Mouse (Mus musculus) hindbrain, embryonic 14.5 days (tissue): ENCODE results near the gene Tut1. TPM values are rescaled to one million over a fixed set of nuclear protein-coding genes. Genes with fewer than 3 reads are reported as not detected.

Experiments used
- polyA plus RNA-seq: library from polyadenylated mRNA; unstranded; fragments of >200 nt; fragmentation: Nextera tagmentation; extraction: Ambion mirVana; gene quantifications from 2 replicates; pipeline ENCODE4 v1.2.1, GENCODE M21; 2014

Tut1 gene
- polyA plus RNA-seq, 1 experiment from 2014 or later: 23.0 TPM

Other genes with a start within 250 kb of the Tut1 start
- 161 and 174 TPM in 2 replicates for gene Slc3a2, start 230.5 kb upstream of the Tut1 start, polyA plus RNA-seq
- gene Wdr74, start 218.0 kb upstream of the Tut1 start, polyA plus RNA-seq: 80.7 and 80.8 TPM in 2 replicates
- 0.84 and 0.90 TPM in 2 replicates for gene 1700092M07Rik, start 213.1 kb upstream of the Tut1 start, polyA plus RNA-seq
- gene Stx5a, start 212.4 kb upstream of the Tut1 start, polyA plus RNA-seq: 102 and 103 TPM in 2 replicates
- 120 and 125 TPM in 2 replicates for gene Nxf1, start 196.8 kb upstream of the Tut1 start, polyA plus RNA-seq
- 209 and 273 TPM in 2 replicates for gene Tmem223, start 182.9 kb upstream of the Tut1 start, polyA plus RNA-seq
- 29.3 and 37.5 TPM in 2 replicates for gene Tmem179b, start 179.4 kb upstream of the Tut1 start, polyA plus RNA-seq
- gene Taf6l, start 167.4 kb upstream of the Tut1 start, polyA plus RNA-seq: 18.7 TPM in 2 replicates
- 134 and 145 TPM in 2 replicates for gene Polr2g, start 155.3 kb upstream of the Tut1 start, polyA plus RNA-seq
- 6.8 and 7.1 TPM in 2 replicates for gene Zbtb3, start 151.3 kb upstream of the Tut1 start, polyA plus RNA-seq
- gene Ttc9c, start 134.5 kb upstream of the Tut1 start, polyA plus RNA-seq: 46.9 and 56.1 TPM in 2 replicates
- gene Hnrnpul2, start 133.8 kb upstream of the Tut1 start, polyA plus RNA-seq: 8.0 and 8.4 TPM in 2 replicates
- not detected in 2 replicates for gene AC129217.1, start 124.1 kb upstream of the Tut1 start, polyA plus RNA-seq
- 79.9 and 89.2 TPM in 2 replicates for gene Bscl2, start 116.4 kb upstream of the Tut1 start, polyA plus RNA-seq
- 508 and 520 TPM in 2 replicates for gene Gng3, start 114.7 kb upstream of the Tut1 start, polyA plus RNA-seq
- 0.82 and 1.1 TPM in 2 replicates for gene Lrrn4cl, start 103.1 kb upstream of the Tut1 start, polyA plus RNA-seq
- 129 and 131 TPM in 2 replicates for gene Ubxn1, start 82.4 kb upstream of the Tut1 start, polyA plus RNA-seq
- gene Uqcc3, start 72.9 kb upstream of the Tut1 start, polyA plus RNA-seq: 49.1 and 60.6 TPM in 2 replicates
- 33.0 and 39.9 TPM in 2 replicates for gene Lbhd1, start 70.1 kb upstream of the Tut1 start, polyA plus RNA-seq
- gene Gm49403, start 69.9 kb upstream of the Tut1 start, polyA plus RNA-seq: not detected in 2 replicates
- gene 1810009A15Rik, start 65.0 kb upstream of the Tut1 start, polyA plus RNA-seq: 42.7 and 49.2 TPM in 2 replicates
- gene Gm49416, start 64.9 kb upstream of the Tut1 start, polyA plus RNA-seq: 2.5 TPM in 1 of 2 replicates, not detected in the other
- 26.4 and 28.5 TPM in 2 replicates for gene Ints5, start 60.8 kb upstream of the Tut1 start, polyA plus RNA-seq
- 76.8 and 84.1 TPM in 2 replicates for gene Ganab, start 55.8 kb upstream of the Tut1 start, polyA plus RNA-seq
- 81.6 and 83.9 TPM in 2 replicates for gene B3gat3, start 33.5 kb upstream of the Tut1 start, polyA plus RNA-seq
- 1.4 and 1.6 TPM in 2 replicates for gene Rom1, start 24.5 kb upstream of the Tut1 start, polyA plus RNA-seq
- gene Eml3, start 24.3 kb upstream of the Tut1 start, polyA plus RNA-seq: 5.8 and 6.1 TPM in 2 replicates
- gene Mta2, start 12.0 kb upstream of the Tut1 start, polyA plus RNA-seq: 29.3 and 30.3 TPM in 2 replicates
- gene Eef1g, start 13.2 kb downstream of the Tut1 start, polyA plus RNA-seq: 308 and 316 TPM in 2 replicates
- 4.5 and 4.9 TPM in 2 replicates for gene Ahnak, start 35.4 kb downstream of the Tut1 start, polyA plus RNA-seq
- not detected in 2 replicates for gene Scgb1a1, start 134.1 kb downstream of the Tut1 start, polyA plus RNA-seq
- gene Asrgl1, start 181.8 kb downstream of the Tut1 start, polyA plus RNA-seq: 27.0 and 32.2 TPM in 2 replicates